Mouse (Mus musculus) ES-Bruce4 (cell line): ENCODE measurements at regions not wholly inside any gene's neighbourhood (a gene's known extent, or its start where the extent isn't known, plus 50 kb on each side); places are given as distances from the start of the nearest gene placed in this dataset.
A peak's percentile ranks its signal among the peaks of the same experiment; 100 is the strongest.

Source experiments
- H3K27ac ChIP-seq: 2 replicates; pipeline ENCODE4 v1.5.1; 2012; ENCODE audit warnings: low read length, inconsistent platforms; ENCODE audit not compliant: insufficient read depth
- H3K27me3 ChIP-seq: 2 replicates; pipeline ENCODE4 v1.6.1; 2012; ENCODE audit warnings: mild to moderate bottlenecking, low read length, inconsistent platforms; ENCODE audit not compliant: control insufficient read depth, poor library complexity, insufficient read depth, severe bottlenecking
- H3K36me3 ChIP-seq: 2 replicates; pipeline ENCODE4 v1.6.1; 2012; ENCODE audit warnings: inconsistent platforms, mild to moderate bottlenecking, low read length, moderate library complexity; ENCODE audit not compliant: control insufficient read depth, poor library complexity, insufficient read depth, severe bottlenecking
- H3K4me1 ChIP-seq: one replicate; pipeline ENCODE4 v1.8.1; 2011; ENCODE audit warnings: low read length; ENCODE audit not compliant: control insufficient read depth, insufficient read depth
- H3K4me3 ChIP-seq: 2 replicates; pipeline ENCODE4 v1.5.1; 2011; ENCODE audit warnings: low read depth, mild to moderate bottlenecking, low read length
- H3K9ac ChIP-seq: 2 replicates; pipeline ENCODE4 v1.6.1; 2012; ENCODE audit warnings: low read depth, mild to moderate bottlenecking, inconsistent platforms; ENCODE audit not compliant: poor library complexity, severe bottlenecking
- H3K9me3 ChIP-seq: replicated peaks from 2 replicates; pipeline ENCODE4 v1.6.1; 2012; ENCODE audit warnings: mild to moderate bottlenecking, low read length, inconsistent platforms; ENCODE audit not compliant: control insufficient read depth, poor library complexity, insufficient read depth, severe bottlenecking
- CTCF ChIP-seq: IDR thresholded peaks from one replicate; pipeline ENCODE4 v1.8.1; 2011; ENCODE audit warnings: low read depth, low read length
- EP300 ChIP-seq: IDR thresholded peaks from 2 replicates; pipeline ENCODE4 v1.6.1; 2011; ENCODE audit warnings: low read depth, low read length; ENCODE audit not compliant: insufficient read depth
- POLR2A ChIP-seq: IDR thresholded peaks from one replicate; pipeline ENCODE4 v1.8.1; 2011; ENCODE audit warnings: low read length; ENCODE audit not compliant: insufficient read depth

DNA sequence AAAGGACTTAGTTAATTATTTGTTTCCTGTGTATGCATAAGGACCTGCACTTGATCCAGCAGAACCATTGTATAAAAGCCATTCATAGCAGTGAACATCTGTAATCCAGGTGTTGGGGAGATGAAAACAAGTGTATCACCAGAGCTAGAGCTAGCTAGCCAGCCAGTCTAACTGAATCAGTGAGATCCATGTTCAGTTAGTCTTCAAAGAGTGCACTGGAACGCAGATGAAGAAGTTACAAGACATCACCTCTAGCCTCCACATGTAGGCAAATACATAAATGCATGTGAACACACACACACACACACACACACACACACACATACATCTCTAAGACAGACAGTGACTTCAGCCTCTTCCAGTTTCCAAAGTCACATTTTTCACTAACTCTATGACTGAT lies 150.3 kb upstream of the Pitrm1 start:
- no peak overlapping the region for H3K27ac ChIP-seq
- no peak overlapping the region for H3K9ac ChIP-seq
- TF ChIP-seq EP300 (no peak), POLR2A (no peak), CTCF (no peak)
- H3K27me3 ChIP-seq: no peaks in the 10 kb centered on the region; the same call in 1 of the 2 replicates
- no peak overlapping the region for H3K4me3 ChIP-seq
- H3K4me1 ChIP-seq: no peaks in the 10 kb centered on the region
- H3K36me3 ChIP-seq: no peaks in the 10 kb centered on the region
- no peaks in the 10 kb centered on the region for H3K9me3 ChIP-seq

DNA sequence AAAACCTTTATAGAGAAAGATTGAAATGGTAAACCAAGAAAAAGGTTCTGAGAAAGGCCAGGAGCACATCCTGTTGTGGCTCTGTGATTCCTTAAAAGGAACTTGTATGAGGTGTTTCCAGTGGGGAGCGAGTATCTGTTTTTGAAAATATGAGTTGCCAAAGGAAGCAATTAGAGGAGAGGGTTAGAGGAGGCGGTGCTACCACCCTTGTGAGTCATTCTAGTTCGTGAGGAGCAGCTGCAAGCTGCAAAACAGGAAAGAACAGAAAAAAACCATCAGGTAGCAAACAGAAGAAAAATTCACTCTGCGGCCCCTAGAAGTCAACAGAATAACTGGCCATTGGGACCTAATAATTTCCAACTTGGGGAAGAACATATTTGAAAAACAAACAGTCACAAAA lies 116.1 kb upstream of the Pitrm1 start:
- H3K27ac ChIP-seq: no peak overlapping the region
- no peaks in the 10 kb centered on the region for H3K27me3 ChIP-seq
- H3K9me3 ChIP-seq: no peaks in the 10 kb centered on the region
- H3K4me1 ChIP-seq: no peaks in the 10 kb centered on the region
- TF ChIP-seq CTCF: no peak
- TF ChIP-seq EP300: no peak
- TF ChIP-seq POLR2A: no peak
- H3K36me3 ChIP-seq: no peaks in the 10 kb centered on the region
- no peak overlapping the region for H3K4me3 ChIP-seq
- H3K9ac ChIP-seq: no peak overlapping the region

DNA sequence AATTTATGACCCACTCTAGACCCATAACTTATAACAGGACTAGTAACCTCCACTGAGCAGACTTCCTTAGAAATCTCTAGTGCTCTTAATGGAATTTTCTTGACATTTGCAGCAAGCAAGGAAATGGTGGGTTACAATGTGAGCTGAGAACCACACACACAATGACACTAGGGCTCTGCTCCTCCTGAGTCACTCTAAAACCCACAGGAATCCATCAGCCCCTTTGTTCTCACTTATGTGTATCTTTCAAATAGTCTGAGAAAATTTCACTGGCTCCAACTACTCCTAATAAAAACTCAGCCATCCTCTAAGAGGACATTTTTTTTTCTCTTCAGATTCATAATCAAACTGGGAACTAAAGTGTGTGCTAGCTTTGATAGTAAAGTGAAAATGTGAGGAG lies 101.0 kb upstream of the Pitrm1 start:
- H3K9ac ChIP-seq: no peak overlapping the region
- no peak for TF ChIP-seq EP300
- TF ChIP-seq POLR2A: no peak
- no peak for TF ChIP-seq CTCF
- no peaks in the 10 kb centered on the region for H3K36me3 ChIP-seq
- H3K9me3 ChIP-seq: no peaks in the 10 kb centered on the region
- no peak overlapping the region for H3K4me3 ChIP-seq
- no peak overlapping the region for H3K27ac ChIP-seq
- H3K27me3 ChIP-seq: no peaks in the 10 kb centered on the region
- H3K4me1 ChIP-seq: no peaks in the 10 kb centered on the region

DNA sequence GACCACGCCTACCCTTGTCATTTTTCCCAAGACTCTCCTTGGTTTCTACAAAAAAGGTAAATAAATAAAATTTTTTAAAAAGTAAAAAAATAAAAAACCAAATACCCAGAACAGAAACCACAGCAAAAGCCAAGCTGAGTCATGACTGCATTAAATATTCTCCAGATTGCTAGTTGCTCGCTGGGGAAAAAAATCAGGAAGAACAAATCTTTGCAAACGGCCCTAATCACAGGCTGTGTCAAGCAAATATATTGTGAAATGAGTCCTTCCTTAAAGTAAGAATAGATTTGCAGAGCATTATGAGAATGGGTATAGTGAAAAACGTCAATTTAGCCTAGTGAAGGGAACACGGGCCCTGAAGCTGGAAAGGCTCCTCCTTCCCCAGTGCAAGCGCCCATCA lies 86.6 kb upstream of the Pitrm1 start:
- no peaks in the 10 kb centered on the region for H3K27me3 ChIP-seq
- no peaks in the 10 kb centered on the region for H3K9me3 ChIP-seq
- no peak for TF ChIP-seq CTCF
- no peaks in the 10 kb centered on the region for H3K4me1 ChIP-seq
- H3K36me3 ChIP-seq: no peaks in the 10 kb centered on the region
- no peak overlapping the region for H3K4me3 ChIP-seq
- H3K27ac ChIP-seq: no peak overlapping the region
- no peak overlapping the region for H3K9ac ChIP-seq

DNA sequence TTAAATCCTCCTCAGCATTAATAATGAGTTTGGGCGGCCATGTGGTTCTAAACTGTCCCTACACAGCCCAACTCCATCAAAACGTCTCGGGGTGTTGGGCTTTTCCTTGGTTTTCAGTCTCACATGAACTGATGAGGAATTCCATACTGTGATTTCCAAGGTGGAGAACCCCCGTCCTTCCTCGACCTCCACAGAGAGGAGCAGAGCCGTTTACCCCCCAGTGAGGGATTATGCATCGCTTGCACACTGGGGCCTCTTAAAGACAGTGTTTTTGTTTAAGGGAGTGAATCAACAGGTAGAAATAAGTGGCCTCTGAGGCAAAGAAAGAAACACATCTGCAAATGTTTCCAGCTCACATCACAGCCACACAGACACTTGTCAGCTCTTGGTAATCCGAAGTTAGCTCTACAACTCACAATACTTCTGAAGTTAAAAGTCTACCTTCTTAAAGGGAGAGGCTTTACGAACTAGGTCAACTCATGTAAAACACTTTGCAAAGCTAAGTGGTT lies 82.0 kb upstream of the Pitrm1 start:
- Histone ChIP-seq H3K9me3 (no peaks in the 10 kb centered on the region; the same call in 1 of the 2 replicates), H3K27me3 (no peaks in the 10 kb centered on the region), H3K4me1 (no peaks in the 10 kb centered on the region), H3K36me3 (no peaks in the 10 kb centered on the region), H3K27ac (no peak overlapping the region), H3K4me3 (no peak overlapping the region), H3K9ac (no peak overlapping the region)
- TF ChIP-seq CTCF (no peak), EP300 (0 out of 2 replicates have a peak, but pooled peaks have one; percentile 20)

DNA sequence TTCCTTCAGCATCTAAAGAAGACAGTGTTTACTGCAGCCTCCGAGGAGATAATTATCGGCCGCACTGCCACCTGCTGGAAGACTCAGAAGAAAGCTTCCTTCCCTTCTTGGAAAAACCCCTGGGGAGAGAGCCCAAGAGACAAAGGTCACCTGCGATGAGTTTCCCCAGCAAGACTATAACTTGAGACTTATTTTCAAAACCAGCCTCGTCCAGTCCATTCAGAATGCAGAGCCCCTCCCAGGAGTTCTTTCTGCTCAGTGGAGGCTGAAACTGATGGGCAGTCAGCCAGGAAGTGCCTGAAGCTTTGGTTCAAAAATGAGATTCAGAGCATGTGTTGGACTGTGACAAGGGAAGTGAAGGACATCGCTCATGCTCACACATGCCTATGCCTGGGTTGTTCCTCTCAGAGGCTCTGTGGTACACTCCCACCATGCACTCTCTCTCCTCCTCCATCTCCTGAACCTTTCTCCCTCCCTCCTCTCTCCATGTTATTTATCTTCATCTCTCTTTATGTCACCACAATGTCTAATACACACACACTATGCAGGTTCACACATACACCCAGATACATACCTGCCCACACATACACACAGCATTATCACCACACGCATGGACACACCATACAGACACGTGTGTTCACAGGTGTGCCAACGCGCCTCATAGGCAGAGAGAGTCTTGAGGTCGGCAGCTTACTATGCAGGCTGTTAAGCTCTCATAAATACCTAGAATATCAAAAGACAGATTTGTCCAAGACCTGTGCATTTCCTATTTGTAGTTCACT lies 78.3 kb upstream of the Pitrm1 start:
- H3K27me3 ChIP-seq: no peaks in the 10 kb centered on the region
- H3K36me3 ChIP-seq: no peaks in the 10 kb centered on the region
- H3K9ac ChIP-seq: no peak overlapping the region
- no peak overlapping the region for H3K4me3 ChIP-seq
- no peaks in the 10 kb centered on the region; the same call in 1 of the 2 replicates for H3K9me3 ChIP-seq
- TF ChIP-seq CTCF (peak; percentile 36), EP300 (no peak)
- no peaks in the 10 kb centered on the region for H3K4me1 ChIP-seq
- no peak overlapping the region for H3K27ac ChIP-seq
